Mouse (Mus musculus) ES-Bruce4 (cell line): ENCODE data around the gene Evi2a.

ENCODE experiments used
- CTCF ChIP-seq: IDR thresholded peaks from one replicate; pipeline ENCODE4 v1.8.1; 2011; ENCODE audit warnings: low read depth, low read length
- EP300 ChIP-seq: IDR thresholded peaks from 2 replicates; pipeline ENCODE4 v1.6.1; 2011; ENCODE audit warnings: low read depth, low read length; ENCODE audit not compliant: insufficient read depth
- POLR2A ChIP-seq: IDR thresholded peaks from one replicate; pipeline ENCODE4 v1.8.1; 2011; ENCODE audit warnings: low read length; ENCODE audit not compliant: insufficient read depth

DNA sequence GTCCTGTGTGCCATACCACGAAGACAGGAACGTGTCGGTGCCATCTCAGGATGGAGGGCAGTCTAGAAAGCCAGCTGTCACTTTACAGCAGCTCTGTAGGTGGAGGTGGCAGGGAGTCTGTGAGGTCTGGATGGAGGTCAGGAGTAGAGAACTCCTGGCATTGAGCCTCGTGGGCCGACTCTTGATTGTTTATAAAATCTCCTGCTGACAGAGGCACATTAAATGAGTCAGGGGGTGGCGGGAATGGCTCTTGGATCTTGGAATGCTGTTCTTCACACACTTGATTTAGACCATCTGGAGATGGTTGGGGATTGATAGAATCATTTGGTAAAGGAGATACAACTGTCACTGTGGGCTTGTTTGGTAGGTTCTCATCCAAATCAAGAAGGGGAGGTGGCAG, 15.1 kb downstream of the Evi2a start:
- no peak for TF ChIP-seq CTCF
- no peak for TF ChIP-seq POLR2A
- no peak for TF ChIP-seq EP300
